Mouse (Mus musculus) hindbrain, embryonic 16.5 days (tissue): ENCODE data around the gene Zfp386. TPM values are rescaled to one million over a fixed set of nuclear protein-coding genes. Genes with fewer than 3 reads are reported as not detected.
"Not testable (repeated sequence)": the region's sequence is repeated elsewhere in the genome, so short reads cannot be mapped to it uniquely, and the experiment has no call there.

Experiments
- ATAC-seq: fragments of 200-750 bp; cut with Nextera tagmentation; 2 replicates; pipeline ENCODE4 v1.8.0; 2017; ENCODE audit warnings: moderate TSS enrichment, moderate library complexity
- H3K27ac ChIP-seq: fragments of 300-500 bp; sonication (generic); 2 replicates; pipeline ENCODE4 v1.5.1; 2014; ENCODE audit warnings: low read depth, mild to moderate bottlenecking, control low read depth, low read length, moderate library complexity
- H3K27me3 ChIP-seq: fragments of 300-500 bp; sonication (generic); replicated peaks from 2 replicates; pipeline ENCODE4 v1.6.1; 2014; ENCODE audit warnings: low read length; ENCODE audit not compliant: control insufficient read depth, insufficient read depth
- H3K36me3 ChIP-seq: fragments of 300-500 bp; sonication (generic); 2 replicates; pipeline ENCODE4 v1.6.1; 2014; ENCODE audit warnings: mild to moderate bottlenecking, low read length, moderate library complexity, mixed read lengths; ENCODE audit not compliant: control insufficient read depth, insufficient read depth
- H3K4me1 ChIP-seq: fragments of 300-500 bp; sonication (generic); 2 replicates; pipeline ENCODE4 v1.6.1; 2014; ENCODE audit warnings: low read depth, low read length; ENCODE audit not compliant: control insufficient read depth, insufficient read depth
- H3K4me2 ChIP-seq: fragments of 300-500 bp; sonication (generic); 2 replicates; pipeline ENCODE4 v1.6.1; 2014; ENCODE audit warnings: mild to moderate bottlenecking, low read length, control low read depth, moderate library complexity
- H3K4me3 ChIP-seq: fragments of 300-500 bp; sonication (generic); 2 replicates; pipeline ENCODE4 v1.5.1; 2014; ENCODE audit warnings: mild to moderate bottlenecking, low read length, control low read depth, moderate library complexity
- H3K9ac ChIP-seq: fragments of 300-500 bp; sonication (generic); 2 replicates; pipeline ENCODE4 v1.6.1; 2014; ENCODE audit warnings: low read depth, mild to moderate bottlenecking, control low read depth, low read length, moderate library complexity
- H3K9me3 ChIP-seq: fragments of 300-500 bp; sonication (generic); 2 replicates; pipeline ENCODE4 v1.6.1; 2014; ENCODE audit warnings: mild to moderate bottlenecking, low read length, moderate library complexity; ENCODE audit not compliant: control insufficient read depth
- WGBS: fragments of 180-500 bp; shearing (Covaris S2); extraction: QIAGEN DNeasy Blood & Tissue Kit; methylation state at CpG from one replicate; pipeline ENCODE4 v1.1.7; 2014; 5-methylcytosine and 5-hydroxymethylcytosine counted together
- polyA plus RNA-seq: library from polyadenylated mRNA; unstranded; fragments of >200 nt; fragmentation: Nextera tagmentation; extraction: Ambion mirVana; gene quantifications from 2 replicates; pipeline ENCODE4 v1.2.1, GENCODE M21; 2015

Gene Zfp386
- polyA plus RNA-seq, result 47.1 and 50.2 TPM in 2 replicates

DNA sequence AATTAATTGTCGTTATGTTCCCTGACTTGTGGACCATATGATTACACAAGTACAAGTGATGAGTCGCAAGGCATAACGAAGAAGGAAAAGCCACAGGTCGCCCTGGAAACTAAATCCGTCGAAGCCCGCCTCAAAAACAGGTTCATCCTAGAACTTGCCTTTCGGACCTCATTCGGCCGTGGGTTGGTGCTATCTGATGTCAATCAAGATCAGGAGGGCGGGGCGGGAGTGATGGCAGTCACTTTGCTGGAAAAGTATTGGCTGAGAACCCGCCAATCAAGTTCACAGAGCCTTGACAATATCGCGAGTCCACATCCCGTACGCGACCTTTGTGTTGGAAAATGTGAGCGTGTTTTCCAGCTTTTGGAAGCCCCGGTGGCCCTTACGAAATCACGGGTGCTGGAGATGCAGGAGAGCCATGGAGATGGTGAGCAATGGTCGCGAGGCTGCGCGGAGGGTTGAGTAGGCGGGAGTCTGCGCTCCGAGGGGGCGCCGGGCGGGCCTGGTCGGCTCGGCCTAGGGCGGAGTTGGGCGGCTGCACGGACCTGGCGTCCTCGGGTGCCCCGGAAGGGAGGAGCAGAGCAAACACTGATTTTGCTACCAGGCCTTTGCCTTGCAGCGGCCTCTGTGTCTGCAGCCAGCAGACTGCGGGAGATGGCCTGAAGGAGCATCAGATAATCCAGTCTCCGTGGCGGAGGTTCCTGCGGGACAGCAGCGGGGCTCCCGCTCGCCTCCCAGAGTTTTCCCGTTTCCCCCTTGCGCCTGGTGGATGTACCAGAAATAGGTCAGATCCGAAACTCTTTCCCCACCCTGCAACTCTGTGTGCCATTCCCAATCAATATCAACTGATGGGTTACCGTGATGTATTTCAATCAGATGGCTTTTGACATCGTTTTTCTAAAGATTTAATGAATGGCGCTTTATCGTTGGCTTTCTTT is at the start of gene Zfp386:
TSS of gene Zfp386 (plus strand) at position 285 of the 938 bp plus-strand sequence.
- H3K4me3 ChIP-seq, result peak within 1 kb of the TSS; percentile 92
- H3K9me3 ChIP-seq, result no peaks in the 10 kb centered on the region
- H3K27ac ChIP-seq, result peak within 1 kb of the TSS; percentile 90
- under 1% methylated on average over 55 of the region's 55 CpGs for WGBS
- H3K4me1 ChIP-seq, result peaks cover 12% of the 10 kb centered on the region
- peak within 1 kb of the TSS; percentile 89 for H3K4me2 ChIP-seq
- H3K9ac ChIP-seq, result peak within 1 kb of the TSS; percentile 74
- peak; percentile 100 for ATAC-seq
- H3K27me3 ChIP-seq, result no peaks in the 10 kb centered on the region
- no peaks in the 10 kb centered on the region for H3K36me3 ChIP-seq

- ATAC-seq, H3K9me3 ChIP-seq, H3K4me3 ChIP-seq, H3K27me3 ChIP-seq, H3K27ac ChIP-seq, H3K36me3 ChIP-seq, H3K4me1 ChIP-seq, H3K9ac ChIP-seq, H3K4me2 ChIP-seq: not testable (repeated sequence)
- WGBS, result 84% methylated on average over 3 of the region's 3 CpGs
Measured at GRCm38 (mm10) chr12:115999784-116000183, 47.7 kb upstream of the Zfp386 start.

DNA sequence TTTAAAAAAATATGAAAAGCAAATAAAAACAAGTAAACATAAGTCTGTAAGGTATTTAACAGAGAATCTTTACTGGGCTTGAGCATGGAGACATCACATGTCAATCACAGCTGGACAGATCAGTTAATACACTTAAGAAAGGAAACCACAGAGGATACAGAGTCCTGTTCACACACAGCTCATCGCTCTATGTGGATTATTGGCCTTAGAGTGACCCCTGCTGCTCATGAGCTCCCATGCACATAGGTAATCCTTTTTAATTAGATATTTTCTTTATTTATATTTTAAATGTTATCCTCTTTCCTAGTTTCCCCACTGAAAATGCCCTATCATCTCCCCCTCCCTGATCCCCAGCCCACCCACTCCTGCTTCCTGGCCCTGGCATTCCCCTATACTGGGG is 44.6 kb upstream of the Zfp386 start:
- H3K4me2 ChIP-seq, H3K36me3 ChIP-seq, H3K4me1 ChIP-seq, H3K27me3 ChIP-seq, H3K9me3 ChIP-seq, H3K4me3 ChIP-seq, H3K9ac ChIP-seq, ATAC-seq, H3K27ac ChIP-seq: not testable (repeated sequence)
- 92% methylated on average over 1 of the region's 1 CpGs for WGBS

- Histone ChIP-seq H3K27me3 (no peaks in the 10 kb centered on the region), H3K4me3 (no peak overlapping the region), H3K4me1 (no peaks in the 10 kb centered on the region), H3K4me2 (no peak overlapping the region), H3K9ac (no peak overlapping the region), H3K9me3 (no peaks in the 10 kb centered on the region; the same call in 1 of the 2 replicates), H3K36me3 (no peaks in the 10 kb centered on the region), H3K27ac (no peak overlapping the region)
- no peak for ATAC-seq
- 81% methylated on average over 2 of the region's 2 CpGs for WGBS
Measured at GRCm38 (mm10) chr12:116010812-116011211, 36.7 kb upstream of the Zfp386 start.

DNA sequence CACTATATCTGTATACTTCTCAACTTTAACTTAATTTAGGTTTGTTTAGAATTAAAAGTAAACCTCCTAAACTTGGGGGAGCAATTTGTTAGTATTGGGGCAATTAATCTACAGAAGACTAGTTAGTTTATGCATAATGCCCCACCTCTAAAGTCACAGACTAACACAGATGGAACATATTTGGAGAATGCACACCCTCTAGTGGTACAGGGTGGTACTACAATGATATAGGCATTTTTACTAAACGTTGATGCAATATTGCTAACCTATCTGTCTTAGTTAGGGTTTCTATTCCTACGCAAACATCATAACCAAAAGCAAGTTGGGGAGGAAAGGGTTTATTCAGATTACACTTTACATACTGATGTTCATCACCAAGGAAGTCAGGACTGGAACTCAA is 19.4 kb upstream of the Zfp386 start:
- no peak overlapping the region for H3K9ac ChIP-seq
- no peak overlapping the region for H3K27ac ChIP-seq
- no peaks in the 10 kb centered on the region for H3K27me3 ChIP-seq
- no peak overlapping the region for H3K4me2 ChIP-seq
- 60% methylated on average over 2 of the region's 2 CpGs for WGBS
- H3K9me3 ChIP-seq, result no peaks in the 10 kb centered on the region
- H3K4me3 ChIP-seq, result no peak overlapping the region
- ATAC-seq, result no peak
- H3K4me1 ChIP-seq, result no peaks in the 10 kb centered on the region
- H3K36me3 ChIP-seq, result no peaks in the 10 kb centered on the region

DNA sequence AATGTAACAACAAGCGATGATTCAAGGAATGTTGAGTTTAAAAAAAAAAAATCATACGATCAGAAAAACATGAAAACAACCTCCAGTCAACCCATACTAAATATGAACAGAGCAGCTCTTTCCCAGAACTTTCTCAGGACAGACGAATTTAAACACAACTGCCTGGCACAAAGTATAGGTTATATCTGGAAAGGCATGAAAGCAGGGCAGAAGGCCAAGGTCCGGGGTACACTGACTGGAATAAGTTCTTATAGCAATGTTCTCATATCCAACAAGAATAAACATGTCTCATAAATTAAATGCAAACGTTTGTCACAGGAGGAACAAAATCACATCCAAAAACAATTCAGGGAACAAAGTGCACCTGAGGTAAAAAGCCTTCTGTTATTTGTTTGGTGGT is 12.2 kb upstream of the Zfp386 start:
- Histone ChIP-seq H3K4me2 (no peak overlapping the region), H3K4me3 (no peak overlapping the region), H3K9ac (no peak overlapping the region), H3K36me3 (no peaks in the 10 kb centered on the region), H3K4me1 (no peaks in the 10 kb centered on the region), H3K9me3 (no peaks in the 10 kb centered on the region; the same call in 1 of the 2 replicates), H3K27me3 (no peaks in the 10 kb centered on the region), H3K27ac (no peak overlapping the region)
- WGBS, result 78% methylated on average over 5 of the region's 5 CpGs
- no peak for ATAC-seq

- Histone ChIP-seq H3K4me3 (no peak overlapping the region), H3K27me3 (no peaks in the 10 kb centered on the region), H3K9ac (no peak overlapping the region), H3K4me1 (peaks cover 12% of the 10 kb centered on the region), H3K27ac (no peak overlapping the region), H3K36me3 (no peaks in the 10 kb centered on the region), H3K9me3 (no peaks in the 10 kb centered on the region), H3K4me2 (no peak overlapping the region)
- 89% methylated on average over 5 of the region's 5 CpGs for WGBS
- ATAC-seq, result no peak
Measured at GRCm38 (mm10) chr12:116044785-116045184, 2.7 kb upstream of the Zfp386 start.

DNA sequence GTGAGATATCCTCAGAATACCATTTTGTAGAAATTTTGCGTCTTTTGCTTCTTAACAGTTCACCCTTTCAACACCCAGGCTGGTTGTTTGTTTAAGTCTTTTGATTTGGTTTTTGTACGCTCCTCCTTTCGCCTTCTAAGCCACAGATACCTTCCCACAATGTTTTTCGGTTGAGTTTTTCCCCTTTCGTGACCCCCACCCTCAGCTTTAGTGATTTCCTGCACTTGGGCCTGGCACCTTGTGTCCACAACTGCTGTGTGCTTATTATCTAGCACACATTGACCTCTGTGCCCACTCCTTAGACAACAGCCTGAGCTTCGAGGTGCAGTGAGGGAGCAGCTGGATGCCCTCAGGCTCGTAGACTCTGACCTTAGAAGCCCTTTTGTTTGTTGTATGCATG is 1.2 kb downstream of the Zfp386 start:
- WGBS, result 67% methylated on average over 7 of the region's 7 CpGs
- H3K36me3 ChIP-seq, result no peaks in the 10 kb centered on the region
- no peak overlapping the region for H3K27ac ChIP-seq
- peak overlapping the region; percentile 92 for H3K4me3 ChIP-seq
- peak overlapping the region; percentile 89 for H3K4me2 ChIP-seq
- peak overlapping the region; percentile 74 for H3K9ac ChIP-seq
- peaks cover 12% of the 10 kb centered on the region for H3K4me1 ChIP-seq
- H3K27me3 ChIP-seq, result no peaks in the 10 kb centered on the region
- ATAC-seq, result no peak
- no peaks in the 10 kb centered on the region for H3K9me3 ChIP-seq

GRCm38 (mm10) chr12:116049236-116049635 is 1.7 kb downstream of the Zfp386 start:
- WGBS, result 89% methylated on average over 3 of the region's 3 CpGs
- H3K9ac ChIP-seq, result no peak overlapping the region
- ATAC-seq, result no peak

More at GRCm38 (mm10) chr12:116049236-116049635, 1.7 kb downstream of the Zfp386 start:
- Histone ChIP-seq H3K4me1 (peaks cover 12% of the 10 kb centered on the region), H3K36me3 (peaks cover 1% of the 10 kb centered on the region), H3K4me2 (peak overlapping the region; percentile 89), H3K27ac (no peak overlapping the region), H3K4me3 (no peak overlapping the region), H3K27me3 (no peaks in the 10 kb centered on the region), H3K9me3 (no peaks in the 10 kb centered on the region)
